Mouse (Mus musculus) liver, embryonic 12.5 days (tissue): ENCODE results near the gene Sirt3. TPM values are rescaled to one million over a fixed set of nuclear protein-coding genes. Genes with fewer than 3 reads are reported as not detected.
A peak's percentile ranks its signal among the peaks of the same experiment; 100 is the strongest.
"Not testable (repeated sequence)": the region's sequence is repeated elsewhere in the genome, so short reads cannot be mapped to it uniquely, and the experiment has no call there.

Experiments
- ATAC-seq: fragments of 200-750 bp; cut with Nextera tagmentation; 2 replicates; pipeline ENCODE4 v1.8.0; 2017; ENCODE audit warnings: moderate number of reproducible peaks, mild to moderate bottlenecking, moderate library complexity
- H3K27ac ChIP-seq: fragments of 300-500 bp; sonication (generic); 2 replicates; pipeline ENCODE4 v1.5.1; 2016; ENCODE audit warnings: mild to moderate bottlenecking
- H3K27me3 ChIP-seq: fragments of 300-500 bp; sonication (generic); replicated peaks from 2 replicates; pipeline ENCODE4 v1.6.1; 2016; ENCODE audit warnings: mild to moderate bottlenecking, moderate library complexity
- H3K36me3 ChIP-seq: fragments of 300-500 bp; sonication (generic); 2 replicates; pipeline ENCODE4 v1.6.1; 2016; ENCODE audit warnings: mild to moderate bottlenecking, moderate library complexity
- H3K4me1 ChIP-seq: fragments of 300-500 bp; sonication (generic); 2 replicates; pipeline ENCODE4 v1.6.1; 2016
- H3K4me2 ChIP-seq: fragments of 300-500 bp; sonication (generic); 2 replicates; pipeline ENCODE4 v1.6.1; 2016; ENCODE audit warnings: mild to moderate bottlenecking, moderate library complexity
- H3K4me3 ChIP-seq: fragments of 300-500 bp; sonication (generic); 2 replicates; pipeline ENCODE4 v1.5.1; 2016; ENCODE audit warnings: mild to moderate bottlenecking, moderate library complexity
- H3K9ac ChIP-seq: fragments of 300-500 bp; sonication (generic); 2 replicates; pipeline ENCODE4 v1.6.1; 2016; ENCODE audit warnings: mild to moderate bottlenecking, moderate library complexity
- H3K9me3 ChIP-seq: fragments of 300-500 bp; sonication (generic); replicated peaks from 2 replicates; pipeline ENCODE4 v1.6.1; 2016; ENCODE audit warnings: mild to moderate bottlenecking, moderate library complexity
- WGBS: fragments of 180-500 bp; shearing (Covaris S2); methylation state at CpG from one replicate; pipeline ENCODE4 v1.1.7; 2016; ENCODE audit not compliant: insufficient replicate concordance; 5-methylcytosine and 5-hydroxymethylcytosine counted together
- polyA plus RNA-seq: library from polyadenylated mRNA; unstranded; fragments of >200 nt; fragmentation: Nextera tagmentation; extraction: Ambion mirVana; gene quantifications from 2 replicates; pipeline ENCODE4 v1.2.1, GENCODE M21; 2016

Sirt3 gene
- polyA plus RNA-seq, 1 experiment from 2014 or later: 16.0 TPM

DNA sequence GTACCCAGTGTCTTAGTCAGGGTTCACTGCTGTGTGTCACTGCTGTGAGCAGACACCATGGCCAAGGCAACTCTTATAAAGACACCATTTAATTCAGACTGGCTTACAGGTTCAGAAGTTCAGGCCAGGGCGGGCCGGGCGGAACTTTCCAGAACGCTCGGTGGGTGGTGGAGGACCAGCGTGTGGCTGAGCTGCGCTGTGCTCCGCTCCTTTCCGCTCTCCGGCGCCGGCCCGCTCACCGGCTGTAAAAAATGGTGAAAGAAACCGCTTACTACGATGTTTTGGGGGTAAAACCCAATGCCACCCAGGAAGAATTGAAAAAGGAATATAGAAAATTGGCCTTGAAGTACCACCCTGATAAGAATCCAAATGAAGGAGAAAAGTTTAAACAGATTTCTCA lies 8.5 kb upstream of the Sirt3 start:
- H3K27me3 ChIP-seq: not testable (repeated sequence)
- 96% methylated on average over 16 of the region's 16 CpGs for WGBS

DNA sequence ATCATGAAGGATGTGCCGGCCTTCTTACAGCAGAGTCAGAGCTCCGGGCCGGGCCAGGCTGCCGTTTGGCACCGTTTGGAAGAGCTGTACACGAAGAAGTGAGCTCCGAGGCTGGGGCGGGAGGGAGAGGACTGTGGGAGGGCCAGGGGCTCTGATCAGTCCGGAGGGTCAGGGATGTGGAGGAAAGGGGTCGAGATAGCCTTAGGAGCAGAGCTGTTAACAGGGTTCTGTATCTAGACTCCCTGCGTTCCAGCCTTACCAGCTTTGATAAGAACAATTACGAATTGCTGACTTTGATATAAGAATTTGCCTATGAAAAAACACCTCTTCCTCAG lies 327 bp upstream of the Sirt3 start:
- H3K4me1 ChIP-seq: peaks cover 43% of the 10 kb centered on the region
- H3K36me3 ChIP-seq: peaks cover 49% of the 10 kb centered on the region
- H3K27ac ChIP-seq: peak overlapping the region; percentile 90
- ATAC-seq: peak; percentile 44
- no peaks in the 10 kb centered on the region for H3K9me3 ChIP-seq
- H3K27me3 ChIP-seq: no peaks in the 10 kb centered on the region
- peak overlapping the region; percentile 91 for H3K4me2 ChIP-seq
- 1% methylated on average over 12 of the region's 12 CpGs for WGBS
- peak overlapping the region; percentile 99 for H3K4me3 ChIP-seq
- peak overlapping the region; percentile 88 for H3K9ac ChIP-seq

More for the DNA sequence above, 8.5 kb upstream of the Sirt3 start:
- not testable (repeated sequence) for ATAC-seq, H3K4me2 ChIP-seq, H3K4me3 ChIP-seq, H3K9me3 ChIP-seq, H3K4me1 ChIP-seq, H3K27ac ChIP-seq, H3K9ac ChIP-seq
- peaks cover 87% of the 10 kb centered on the region for H3K36me3 ChIP-seq

DNA sequence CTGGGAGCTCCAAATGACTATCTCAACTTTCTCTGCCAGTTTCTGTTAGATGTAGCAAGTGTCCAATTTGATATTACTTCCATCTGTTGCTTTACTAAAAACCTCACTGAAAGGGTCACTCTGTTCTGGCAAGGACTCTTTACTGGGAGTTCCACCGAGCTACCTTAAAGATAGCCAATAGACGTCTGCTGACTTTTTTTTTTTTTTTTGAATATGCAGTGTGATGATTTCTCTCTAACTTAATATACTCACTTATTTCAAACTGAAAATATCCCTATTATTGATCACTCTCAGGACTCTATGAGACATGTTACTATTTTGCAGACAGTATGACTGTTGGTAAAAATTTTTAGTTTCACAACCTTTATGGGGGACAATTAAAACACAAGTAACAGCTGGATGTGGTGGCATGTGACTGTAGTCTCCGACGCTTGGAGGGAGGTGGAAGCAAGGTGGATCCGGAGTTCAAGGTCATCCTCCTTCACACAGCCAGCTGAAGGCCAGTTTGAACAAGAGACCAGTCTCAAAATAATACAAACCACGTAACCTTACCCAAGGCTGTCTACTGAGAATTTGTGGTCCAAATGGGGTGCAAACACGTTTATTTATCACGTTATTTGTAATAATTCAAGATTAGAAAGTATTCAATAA lies 1.1 kb downstream of the Sirt3 start:
- H3K4me3 ChIP-seq: peak overlapping the region; percentile 99
- H3K9me3 ChIP-seq: no peaks in the 10 kb centered on the region
- ATAC-seq: no peak
- 8% methylated on average over 8 of the region's 8 CpGs for whole genome bisulfite sequencing
- no peaks in the 10 kb centered on the region for H3K27me3 ChIP-seq
- H3K27ac ChIP-seq: peak overlapping the region; percentile 90
- peak overlapping the region; percentile 88 for H3K9ac ChIP-seq
- peak overlapping the region; percentile 91 for H3K4me2 ChIP-seq
- peaks cover 43% of the 10 kb centered on the region for H3K4me1 ChIP-seq
- peaks cover 49% of the 10 kb centered on the region for H3K36me3 ChIP-seq

DNA sequence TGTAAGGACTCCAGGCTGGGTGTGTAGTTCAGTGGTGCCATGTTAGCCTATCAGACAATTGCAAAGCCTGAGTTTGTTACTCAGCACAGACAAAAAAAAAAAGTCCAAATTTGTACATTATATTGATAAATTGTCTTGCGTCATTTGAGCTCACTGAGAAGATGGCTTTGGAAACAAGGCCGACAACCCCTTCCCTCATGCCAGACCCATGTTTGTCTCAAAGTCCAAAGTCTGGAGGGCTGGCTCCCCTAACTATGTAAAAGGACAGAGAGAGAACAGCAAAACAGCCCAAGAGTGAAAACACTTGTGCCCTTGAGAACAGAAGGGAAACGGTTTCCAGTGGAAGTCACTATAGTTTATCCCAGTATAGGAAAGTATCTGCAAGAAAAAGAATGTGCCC lies 1.7 kb downstream of the Sirt3 start:
- WGBS: 71% methylated on average over 3 of the region's 3 CpGs
- H3K27ac ChIP-seq: peak overlapping the region; percentile 69
- ATAC-seq: no peak
- peak overlapping the region; percentile 91 for H3K4me2 ChIP-seq
- H3K27me3 ChIP-seq: no peaks in the 10 kb centered on the region
- peaks cover 43% of the 10 kb centered on the region for H3K4me1 ChIP-seq
- no peaks in the 10 kb centered on the region for H3K9me3 ChIP-seq
- peak overlapping the region; percentile 88 for H3K9ac ChIP-seq
- peaks cover 48% of the 10 kb centered on the region for H3K36me3 ChIP-seq
- H3K4me3 ChIP-seq: peak overlapping the region; percentile 99

DNA sequence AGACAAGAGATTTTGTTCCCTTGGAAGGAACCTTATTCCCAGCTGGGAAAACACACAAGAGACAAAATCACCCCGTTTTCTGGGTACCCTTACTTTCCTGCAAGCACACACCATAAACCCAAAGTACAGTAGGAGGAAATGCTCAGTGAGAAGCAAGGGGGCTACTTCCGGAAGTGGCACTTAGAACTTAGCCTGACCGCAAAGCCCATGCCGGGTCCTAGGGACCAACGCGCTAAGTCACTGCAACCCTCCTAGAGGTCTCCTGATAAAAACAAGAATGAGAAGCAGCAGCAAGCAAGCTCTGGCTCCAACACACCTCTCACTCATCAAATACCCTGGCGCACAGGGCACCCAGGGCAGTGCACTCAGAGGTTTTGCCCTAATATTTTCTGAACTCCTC lies 2.8 kb downstream of the Sirt3 start:
- Histone ChIP-seq H3K9ac (no peak overlapping the region), H3K4me3 (peak overlapping the region; percentile 16; the same call in 1 of the 2 replicates), H3K4me1 (peaks cover 46% of the 10 kb centered on the region), H3K27ac (peak overlapping the region; percentile 51; the same call in 1 of the 2 replicates), H3K36me3 (peaks cover 47% of the 10 kb centered on the region), H3K9me3 (no peaks in the 10 kb centered on the region), H3K27me3 (no peaks in the 10 kb centered on the region), H3K4me2 (peak overlapping the region; percentile 91)
- 36% methylated on average over 7 of the region's 7 CpGs for WGBS
- no peak for ATAC-seq

DNA sequence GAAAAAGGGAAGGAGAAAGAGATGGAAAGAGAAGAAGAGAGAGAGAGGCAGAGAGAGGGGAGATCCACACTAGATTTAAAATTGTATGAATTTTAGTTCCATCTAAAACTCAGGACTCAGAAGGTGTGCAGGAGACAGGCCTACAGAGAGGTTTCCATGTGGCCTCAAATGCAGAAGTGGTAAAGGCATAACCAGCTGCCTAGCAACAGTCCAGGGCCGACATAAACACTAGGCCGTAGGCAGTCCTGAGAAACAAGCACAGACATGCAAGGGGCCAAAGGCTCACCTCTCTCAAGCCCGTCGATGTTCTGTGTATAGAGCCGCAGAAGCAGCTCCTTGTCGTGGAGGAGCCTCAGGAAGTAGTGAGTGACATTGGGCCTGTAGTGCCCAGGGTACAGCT lies 4.7 kb downstream of the Sirt3 start:
- 68% methylated on average over 6 of the region's 6 CpGs for WGBS
- no peak overlapping the region for H3K27ac ChIP-seq
- no peaks in the 10 kb centered on the region for H3K27me3 ChIP-seq
- H3K4me3 ChIP-seq: no peak overlapping the region
- peaks cover 33% of the 10 kb centered on the region for H3K4me1 ChIP-seq
- no peak for ATAC-seq
- H3K9me3 ChIP-seq: no peaks in the 10 kb centered on the region
- H3K9ac ChIP-seq: no peak overlapping the region
- peaks cover 50% of the 10 kb centered on the region for H3K36me3 ChIP-seq
- no peak overlapping the region for H3K4me2 ChIP-seq

DNA sequence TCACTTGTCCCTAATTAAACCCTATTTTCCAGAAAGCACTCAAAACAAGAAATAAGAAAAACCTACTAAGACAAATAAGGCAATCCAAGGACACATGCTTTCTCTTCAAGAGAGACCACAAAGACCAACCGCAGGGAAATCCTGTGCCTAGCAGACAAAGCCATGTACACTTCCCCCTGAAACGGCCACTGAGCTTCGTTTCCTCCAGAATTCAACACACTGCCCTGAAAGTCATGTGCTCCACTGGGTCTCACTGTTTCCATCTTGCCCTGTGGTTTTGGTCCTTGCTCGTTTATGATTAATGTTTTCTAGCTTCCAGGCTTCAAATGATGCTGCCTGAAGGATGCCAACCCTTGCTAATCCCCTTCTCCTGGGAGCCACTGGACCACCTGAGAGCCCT lies 7.9 kb downstream of the Sirt3 start:
- Histone ChIP-seq H3K36me3 (peaks cover 76% of the 10 kb centered on the region), H3K27ac (0 out of 2 replicates have a peak overlapping the region, but pooled peaks have one; percentile 7), H3K9ac (no peak overlapping the region), H3K4me1 (peaks cover 12% of the 10 kb centered on the region), H3K4me3 (no peak overlapping the region), H3K9me3 (no peaks in the 10 kb centered on the region), H3K27me3 (no peaks in the 10 kb centered on the region), H3K4me2 (no peak overlapping the region)
- WGBS: 42% methylated on average over 4 of the region's 4 CpGs
- ATAC-seq: no peak

DNA sequence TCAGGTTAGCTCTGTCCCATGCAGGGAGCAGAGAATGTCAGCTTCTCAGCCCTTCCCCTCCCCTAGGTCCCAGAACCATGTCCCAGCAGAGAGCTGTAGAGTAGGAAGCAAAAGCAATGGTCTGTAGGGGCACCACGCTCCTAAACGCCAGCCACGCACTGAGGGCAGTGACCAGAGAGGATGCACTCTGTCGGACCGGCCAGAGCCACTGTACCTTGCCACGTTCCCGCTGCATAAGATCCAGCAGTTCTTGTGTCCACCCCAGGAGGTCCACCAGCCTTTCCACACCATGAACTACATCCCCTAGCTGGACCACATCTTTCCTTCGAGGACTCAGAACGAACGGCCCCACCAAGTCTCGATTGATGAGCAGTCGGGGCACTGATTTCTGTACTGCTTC lies 17.3 kb downstream of the Sirt3 start:
- Histone ChIP-seq H3K4me1 (no peaks in the 10 kb centered on the region), H3K36me3 (peaks cover 92% of the 10 kb centered on the region), H3K4me2 (no peak overlapping the region), H3K9me3 (no peaks in the 10 kb centered on the region), H3K27me3 (no peaks in the 10 kb centered on the region), H3K27ac (no peak overlapping the region), H3K4me3 (no peak overlapping the region), H3K9ac (no peak overlapping the region)
- no peak for ATAC-seq
- 84% methylated on average over 12 of the region's 12 CpGs for WGBS

DNA sequence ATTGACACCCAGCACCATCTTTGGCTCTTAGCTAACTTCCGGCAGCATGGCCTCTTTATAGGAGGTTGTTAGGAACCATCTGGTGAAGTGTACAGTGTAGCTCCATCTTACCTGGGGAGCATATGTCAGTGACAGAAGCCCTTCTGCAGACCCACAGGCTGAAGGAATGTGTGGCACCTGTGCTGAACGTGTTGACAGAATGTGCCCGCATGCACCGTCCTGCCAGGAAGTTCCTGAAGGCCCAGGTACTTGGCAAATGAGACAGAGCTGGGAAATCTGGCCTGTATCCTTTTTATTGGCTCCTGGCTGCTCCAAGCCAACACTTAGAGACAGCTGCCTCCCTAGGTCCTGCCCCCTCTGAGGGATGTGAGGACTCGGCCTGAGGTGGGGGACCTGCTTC lies 21.4 kb downstream of the Sirt3 start:
- H3K36me3 ChIP-seq: peaks cover 76% of the 10 kb centered on the region
- no peak overlapping the region for H3K4me3 ChIP-seq
- H3K27me3 ChIP-seq: no peaks in the 10 kb centered on the region
- ATAC-seq: no peak
- 82% methylated on average over 5 of the region's 5 CpGs for WGBS
- no peaks in the 10 kb centered on the region for H3K9me3 ChIP-seq
- no peak overlapping the region for H3K9ac ChIP-seq
- H3K4me1 ChIP-seq: peaks cover 22% of the 10 kb centered on the region
- H3K4me2 ChIP-seq: no peak overlapping the region
- no peak overlapping the region for H3K27ac ChIP-seq

DNA sequence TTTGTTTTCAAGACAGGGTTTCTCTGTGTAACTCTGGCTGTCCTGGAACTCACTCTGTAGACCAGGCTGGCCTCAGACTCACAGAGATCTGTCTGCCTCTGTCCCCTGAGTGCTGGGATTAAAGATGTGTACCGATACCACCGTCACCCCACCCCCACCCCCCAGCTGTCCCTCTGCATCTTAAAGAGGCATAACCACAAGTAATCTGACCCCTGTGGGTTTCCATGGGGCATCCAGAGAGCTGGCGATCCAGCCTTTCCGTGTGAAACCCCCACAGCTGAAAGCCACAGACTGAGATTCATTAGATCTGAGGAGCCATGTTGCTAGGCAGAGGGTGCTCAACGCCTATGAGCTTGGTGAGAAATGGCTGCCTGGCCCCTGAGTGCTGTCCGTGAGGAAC lies 22.1 kb downstream of the Sirt3 start:
- no peak for ATAC-seq
- Histone ChIP-seq H3K4me3 (no peak overlapping the region), H3K9me3 (no peaks in the 10 kb centered on the region), H3K4me1 (peaks cover 28% of the 10 kb centered on the region), H3K4me2 (no peak overlapping the region), H3K27ac (no peak overlapping the region), H3K36me3 (peaks cover 71% of the 10 kb centered on the region), H3K27me3 (no peaks in the 10 kb centered on the region), H3K9ac (no peak overlapping the region)
- 63% methylated on average over 6 of the region's 6 CpGs for WGBS

DNA sequence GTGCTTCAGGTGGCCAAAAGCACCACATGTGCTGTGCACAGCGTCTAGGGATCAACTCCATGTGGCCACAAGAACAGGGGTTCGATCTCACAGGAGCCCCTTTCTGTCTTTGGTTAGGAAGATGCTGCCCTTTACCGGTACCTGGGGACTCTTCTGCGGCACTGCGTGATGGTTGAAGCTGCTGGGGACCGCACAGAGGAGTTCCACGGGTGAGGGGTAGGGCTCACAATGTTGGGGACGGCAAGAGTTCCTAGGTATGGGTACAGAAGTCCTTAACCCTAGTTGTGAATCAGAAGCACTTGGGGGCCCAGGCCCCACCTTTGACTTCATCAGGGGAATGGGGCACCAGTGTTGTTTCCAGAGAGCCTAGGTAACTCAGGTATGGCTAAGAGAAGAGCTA lies 23.4 kb downstream of the Sirt3 start:
- Histone ChIP-seq H3K9ac (peak overlapping the region; percentile 3; the same call in 1 of the 2 replicates), H3K9me3 (no peaks in the 10 kb centered on the region), H3K4me3 (peak overlapping the region; percentile 89; the same call in 1 of the 2 replicates), H3K27me3 (no peaks in the 10 kb centered on the region), H3K4me1 (peaks cover 41% of the 10 kb centered on the region), H3K36me3 (peaks cover 71% of the 10 kb centered on the region), H3K4me2 (peak overlapping the region; percentile 96), H3K27ac (no peak overlapping the region)
- ATAC-seq: no peak
- 89% methylated on average over 8 of the region's 8 CpGs for WGBS

DNA sequence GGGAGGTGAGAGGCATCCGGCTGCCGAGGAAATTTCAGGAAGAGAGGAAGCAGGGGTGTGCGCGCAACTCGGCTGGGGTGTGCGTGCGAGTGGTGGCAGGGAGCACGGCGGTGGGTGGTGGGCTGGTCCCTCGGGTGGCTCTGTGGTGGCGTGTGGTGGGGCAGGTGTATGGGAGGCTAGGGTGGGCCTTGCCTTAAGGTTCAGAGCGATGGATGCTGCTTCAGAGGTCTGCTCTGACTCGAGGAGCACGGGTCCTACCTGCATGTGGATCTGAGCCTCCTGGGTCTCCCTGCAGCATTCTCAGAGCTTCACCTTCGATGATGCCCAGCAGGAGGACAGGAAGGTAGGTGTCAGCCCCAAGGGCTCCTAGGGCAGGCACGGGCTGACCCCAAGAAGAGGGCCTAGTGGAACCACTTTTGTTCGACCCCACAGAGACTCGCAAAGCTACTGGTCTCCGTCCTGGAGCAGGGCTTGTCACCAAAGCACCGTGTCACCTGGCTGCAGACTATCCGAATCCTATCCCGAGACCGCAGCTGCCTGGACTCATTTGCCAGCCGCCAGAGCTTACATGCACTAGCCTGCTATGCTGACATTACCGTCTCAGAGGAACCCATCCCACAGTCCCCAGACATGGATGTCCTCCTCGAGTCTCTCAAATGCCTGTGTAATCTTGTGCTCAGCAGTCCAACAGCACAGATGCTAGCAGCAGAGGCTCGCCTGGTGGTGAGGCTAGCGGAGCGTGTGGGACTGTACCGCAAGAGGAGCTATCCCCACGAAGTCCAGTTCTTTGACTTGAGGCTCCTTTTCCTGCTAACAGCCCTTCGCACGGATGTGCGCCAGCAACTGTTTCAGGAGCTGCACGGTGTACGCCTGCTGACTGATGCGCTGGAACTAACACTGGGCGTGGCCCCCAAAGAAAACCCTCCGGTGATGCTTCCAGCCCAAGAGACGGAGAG lies 24.3 kb downstream of the Sirt3 start, which contains the start of gene Bet1l:
Bet1l (minus strand) TSS at position 28 of the 956 bp plus-strand sequence.
- Histone ChIP-seq H3K4me2 (peak within 1 kb of the TSS; percentile 96), H3K27me3 (no peaks in the 10 kb centered on the region), H3K4me3 (peak within 1 kb of the TSS; percentile 89), H3K27ac (peak within 1 kb of the TSS; percentile 98), H3K36me3 (peaks cover 71% of the 10 kb centered on the region), H3K9ac (peak within 1 kb of the TSS; percentile 87), H3K4me1 (peaks cover 44% of the 10 kb centered on the region), H3K9me3 (no peaks in the 10 kb centered on the region)
- peak; percentile 20 for ATAC-seq
- 27% methylated on average over 40 of the region's 40 CpGs for WGBS
